Mouse (Mus musculus) skeletal muscle tissue, adult 2 months (tissue): ENCODE results near the gene Olfr986.
"Not testable (repeated sequence)": the region's sequence is repeated elsewhere in the genome, so short reads cannot be mapped to it uniquely, and the experiment has no call there.

Experiments used
- DNase-seq: peaks from one replicate; pipeline ENCODE4 v3.0.0-alpha.2; 2012; ENCODE audit warnings: low read depth, low spot score

Gene Olfr986

DNA sequence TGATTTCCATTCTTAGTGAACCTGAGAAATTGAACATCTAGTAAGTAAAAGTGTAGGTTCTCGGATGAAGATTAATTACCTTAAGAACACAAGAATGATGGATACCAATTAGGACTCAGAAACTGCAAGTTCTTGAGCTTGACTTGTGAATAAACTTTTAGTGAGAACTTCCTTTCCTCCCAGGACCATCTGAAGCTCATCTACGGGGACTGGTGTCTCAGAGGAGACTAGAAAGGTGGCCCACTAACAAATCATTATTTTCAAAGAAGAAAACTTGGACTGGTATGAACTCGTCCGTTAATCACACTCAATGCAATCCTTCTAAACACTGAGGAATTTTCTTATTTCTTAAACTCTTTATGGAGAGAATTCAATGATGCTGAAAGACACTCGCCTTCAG is at the start of gene Olfr986:
Gene Olfr986, plus strand, starts transcription at position 301 of the 400 bp plus-strand sequence.
- no peak for DNase-seq

DNA sequence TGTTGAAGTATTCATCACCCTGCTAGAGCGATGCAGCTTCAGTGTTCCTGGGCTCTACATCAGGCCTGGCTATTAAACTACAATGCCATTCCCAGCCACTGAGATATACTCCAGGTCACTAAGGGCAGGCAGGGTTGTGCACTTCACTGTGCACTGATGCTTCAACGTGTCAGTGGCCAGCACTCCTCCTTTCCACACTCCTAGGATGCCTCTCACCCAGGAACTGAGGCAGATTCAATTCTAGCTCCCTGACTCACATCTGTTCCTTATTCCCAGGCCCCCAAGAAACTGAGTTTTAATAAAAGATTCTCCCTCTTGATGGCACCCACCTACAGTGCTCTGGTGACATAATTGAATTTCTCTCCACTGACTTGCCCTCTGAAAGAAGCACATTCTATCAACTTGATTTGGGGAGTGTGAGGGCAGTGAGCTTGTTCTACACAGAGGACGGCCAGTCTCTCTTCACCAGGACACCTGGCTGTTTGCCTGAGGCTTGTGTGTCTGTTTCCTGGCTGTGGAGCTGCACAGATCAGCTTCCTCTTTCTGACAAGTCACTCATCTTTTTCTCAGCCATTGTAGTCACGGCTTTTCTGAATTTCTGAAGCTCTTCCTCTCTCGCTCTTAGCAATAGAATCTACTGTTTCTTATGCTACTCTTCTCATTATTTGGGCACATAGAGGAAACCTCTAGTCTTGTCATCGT is 43.6 kb upstream of the Olfr986 start:
- DNase-seq, result peak; percentile 2

DNA sequence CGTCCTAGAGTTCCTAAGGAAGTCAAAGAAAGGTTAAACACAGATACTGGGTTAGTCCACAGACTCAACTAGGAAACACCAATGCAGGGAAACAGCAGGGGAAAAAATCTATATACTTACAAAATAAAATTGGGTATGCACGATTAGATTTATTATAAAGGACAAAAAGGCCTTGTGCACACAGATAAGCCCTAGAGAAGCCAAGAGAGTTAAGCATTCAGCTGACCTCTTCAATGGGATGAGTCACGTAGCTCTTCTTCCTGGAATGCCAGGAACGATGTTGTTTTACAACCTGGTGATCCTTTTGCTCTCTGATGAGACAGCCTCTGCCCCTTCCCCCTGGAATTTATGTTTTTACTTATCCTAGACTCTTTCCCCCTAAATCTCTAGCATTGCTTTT is 41.2 kb upstream of the Olfr986 start:
- no peak for DNase-seq

DNA sequence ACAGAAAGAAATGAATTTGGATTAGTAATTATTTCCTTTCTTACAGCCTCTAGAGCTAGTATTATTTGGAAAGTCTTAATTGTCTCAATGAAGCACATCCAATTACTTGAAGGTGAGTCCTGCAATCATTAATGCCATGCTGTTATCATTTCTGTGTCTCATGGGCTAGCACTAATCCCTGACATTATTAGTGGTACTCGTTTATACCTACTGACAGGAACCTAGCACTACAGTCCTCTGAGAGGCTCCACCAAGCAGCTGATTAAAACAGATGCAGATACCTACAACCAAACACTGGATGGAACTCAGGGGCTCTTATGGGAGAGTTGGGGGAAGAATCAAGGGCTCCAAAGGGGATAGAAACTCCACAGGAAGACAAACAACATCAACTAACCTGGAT is 39.2 kb upstream of the Olfr986 start:
- DNase-seq, result no peak

DNA sequence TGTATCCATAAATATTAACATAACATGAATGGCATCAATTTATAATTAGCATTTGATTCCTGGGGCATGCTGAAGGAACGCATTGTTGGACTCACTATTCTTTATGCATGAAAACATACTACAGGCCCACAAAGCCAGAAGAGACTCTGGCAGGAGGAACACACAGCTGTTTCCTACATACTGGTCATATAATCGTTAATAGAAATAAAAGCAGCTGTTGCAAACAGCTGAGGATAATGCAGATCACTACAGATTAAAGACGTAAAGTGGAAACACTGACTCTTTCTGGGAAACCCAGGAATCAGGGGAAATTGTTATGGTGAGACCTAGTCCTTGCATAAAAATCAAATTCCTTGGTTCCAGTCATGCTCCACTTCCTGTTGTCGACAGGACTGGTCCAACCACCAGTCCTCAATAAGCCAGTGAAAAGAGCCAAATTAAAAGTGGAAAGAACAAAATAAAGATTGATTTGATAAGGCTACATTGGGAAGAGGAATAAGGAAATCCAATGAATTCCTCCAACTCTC is 25.5 kb upstream of the Olfr986 start:
- no peak for DNase-seq

DNA sequence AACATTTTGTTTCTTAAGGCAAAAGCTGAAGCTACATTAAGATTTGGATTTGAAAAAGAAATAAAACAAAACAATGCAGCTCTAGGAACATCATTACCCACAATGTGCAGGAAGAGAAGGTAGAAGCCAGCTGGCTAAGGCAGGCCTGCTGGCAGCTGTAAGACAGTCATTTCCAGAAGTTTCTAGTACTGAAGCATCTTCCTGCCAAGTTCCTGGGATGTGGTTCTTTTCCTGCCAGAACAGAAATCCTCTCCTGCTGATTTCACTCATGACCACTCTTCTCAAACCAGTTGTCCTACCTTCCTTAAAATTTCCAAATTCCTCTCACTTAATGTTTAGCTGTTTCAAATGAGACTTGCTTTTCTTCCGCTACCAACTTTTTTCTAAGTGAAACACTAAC is 14.3 kb upstream of the Olfr986 start:
- DNase-seq, result peak; percentile 29

DNA sequence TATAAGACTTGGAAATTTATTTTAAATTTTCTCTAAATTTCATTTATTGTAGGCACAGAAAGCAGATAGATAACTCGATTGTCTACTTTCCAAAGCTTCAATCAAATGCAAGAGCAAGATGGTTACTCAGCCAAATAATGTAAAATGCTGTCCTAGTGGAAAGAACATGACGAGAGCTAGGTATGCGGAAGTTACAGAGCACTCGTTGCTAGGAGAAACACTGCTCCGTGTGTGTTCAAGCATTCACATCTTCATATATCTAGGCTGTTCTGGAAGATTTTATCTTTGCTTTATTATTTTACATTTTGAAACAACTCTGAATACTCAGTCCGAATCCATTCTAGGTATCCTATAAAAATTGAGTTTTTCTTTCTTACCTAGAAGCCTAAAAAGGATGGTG is 3.7 kb upstream of the Olfr986 start:
- no peak for DNase-seq

DNA sequence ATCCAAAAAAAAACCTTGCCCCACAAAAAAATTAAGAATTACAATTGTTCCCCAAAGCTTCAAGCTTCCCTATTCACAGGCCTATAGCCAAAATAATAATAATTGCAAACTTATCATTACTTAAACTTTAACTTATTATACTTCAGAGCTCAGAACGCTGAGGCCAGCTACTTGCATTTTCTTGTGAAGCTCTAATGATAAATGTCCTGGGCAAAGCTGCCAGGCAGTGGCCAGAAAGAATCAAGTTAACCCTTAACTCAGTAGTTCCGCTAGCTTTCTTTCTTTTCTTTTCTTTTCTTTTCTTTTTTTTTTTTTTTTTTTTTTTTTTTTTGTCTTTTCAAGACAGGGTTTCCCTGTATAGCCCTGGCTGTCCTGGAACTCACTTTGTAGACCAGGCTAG is 4.4 kb downstream of the Olfr986 start:
- DNase-seq, result not testable (repeated sequence)

DNA sequence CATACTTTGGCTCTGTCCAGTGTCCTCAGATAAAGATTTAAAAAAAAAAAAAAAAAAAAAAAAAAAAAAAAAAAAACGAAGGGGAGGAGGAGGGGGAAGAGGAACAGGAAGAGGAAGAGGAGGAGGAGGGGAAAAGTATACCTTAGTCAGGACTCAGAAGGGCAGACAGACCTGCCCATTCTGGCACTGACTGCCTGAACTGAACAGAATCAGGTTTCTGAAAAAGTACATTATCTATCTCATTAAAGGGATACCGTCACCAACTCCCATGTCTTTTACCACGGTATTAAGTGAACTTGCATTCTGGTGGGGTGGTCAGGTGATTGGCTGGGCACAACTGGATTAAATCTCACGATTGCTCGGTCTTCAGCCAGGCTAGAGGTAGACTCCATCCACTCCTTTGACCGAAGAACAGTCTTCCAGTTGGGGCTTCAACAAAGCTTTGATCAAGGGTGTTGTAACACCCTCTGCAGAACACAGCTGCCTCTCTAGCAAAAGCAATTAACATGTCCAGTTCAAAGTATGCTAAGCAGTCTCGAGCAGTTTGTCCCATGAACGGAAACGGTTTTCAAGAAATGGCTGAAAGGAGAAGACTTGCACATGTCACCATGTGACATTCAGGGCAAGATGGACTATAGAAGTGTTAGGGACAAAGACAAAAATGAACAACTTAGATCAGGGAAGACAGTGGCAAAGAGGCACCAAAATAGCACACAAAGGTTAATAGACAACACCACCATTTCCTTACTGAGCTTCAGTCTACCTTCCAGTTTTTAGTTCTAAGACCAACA is 10.6 kb downstream of the Olfr986 start:
- DNase-seq, result no peak

DNA sequence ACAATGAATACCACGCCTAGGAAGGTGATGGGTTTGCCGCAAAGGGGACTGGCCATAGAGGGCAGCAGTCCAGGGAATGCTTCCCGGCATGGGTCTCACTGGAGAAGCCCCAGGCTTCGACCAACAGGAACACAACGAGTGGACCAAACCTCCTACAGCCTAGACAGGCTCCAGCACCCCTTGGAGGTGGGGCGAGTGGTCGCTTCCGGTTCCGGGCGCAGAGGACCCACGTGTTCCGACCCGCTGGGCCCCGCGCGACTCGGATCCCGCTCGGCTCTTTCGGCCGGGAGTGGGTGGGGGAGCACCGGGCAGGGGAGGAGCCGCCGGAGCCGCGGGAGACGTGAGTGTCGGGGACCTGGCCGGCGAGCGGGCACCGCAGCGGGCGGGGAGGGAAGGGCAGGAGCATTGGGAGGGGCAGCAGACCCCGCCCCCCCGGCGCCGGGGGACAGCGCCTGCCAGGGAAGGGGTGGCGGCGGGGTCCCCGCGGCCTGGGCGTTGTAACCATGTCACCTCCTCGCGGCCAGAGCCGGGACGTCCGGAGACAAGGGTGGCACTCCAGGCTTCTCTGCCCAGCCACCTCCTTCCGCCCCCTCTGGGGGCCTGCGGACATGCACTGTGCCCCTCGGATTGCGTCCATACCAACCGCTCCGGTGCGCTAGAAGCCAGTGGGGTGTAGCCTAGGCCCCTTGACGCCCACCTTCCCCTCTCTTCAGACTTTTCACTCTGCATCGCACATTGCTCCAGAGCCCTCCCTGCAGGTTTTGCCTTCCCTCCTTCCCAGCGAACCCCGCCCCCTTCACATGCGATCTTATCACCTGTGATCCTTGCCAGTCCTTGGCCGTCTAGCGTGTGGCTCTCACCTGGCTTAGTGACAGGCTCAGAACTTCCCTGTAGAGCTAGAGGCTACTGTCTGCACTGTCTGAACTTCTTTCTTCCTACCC is 11.6 kb downstream of the Olfr986 start, which contains the start of gene Zfp202:
Gene Zfp202, plus strand, starts transcription at position 219 of the 941 bp plus-strand sequence.
- DNase-seq, result peak; percentile 74

DNA sequence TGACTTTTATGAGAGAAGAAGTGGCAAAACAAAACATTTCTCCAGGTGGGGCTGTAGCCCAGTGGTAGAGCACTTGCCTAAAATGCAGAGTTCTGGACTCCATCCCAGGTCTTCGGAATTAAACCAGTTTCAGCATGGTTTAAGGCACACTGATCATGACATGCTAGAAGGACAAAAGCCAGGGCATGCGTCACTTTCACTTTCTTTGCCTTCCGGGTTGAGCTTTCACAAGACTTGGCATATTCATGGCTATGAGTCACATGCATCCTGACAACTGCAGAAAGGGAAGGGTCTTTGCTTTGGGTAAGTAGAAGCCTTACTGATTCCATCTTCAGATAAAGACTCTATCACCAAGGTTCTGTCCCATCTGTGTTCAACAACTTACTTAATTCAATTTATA is 15.3 kb downstream of the Olfr986 start:
- peak; percentile 35 for DNase-seq

DNA sequence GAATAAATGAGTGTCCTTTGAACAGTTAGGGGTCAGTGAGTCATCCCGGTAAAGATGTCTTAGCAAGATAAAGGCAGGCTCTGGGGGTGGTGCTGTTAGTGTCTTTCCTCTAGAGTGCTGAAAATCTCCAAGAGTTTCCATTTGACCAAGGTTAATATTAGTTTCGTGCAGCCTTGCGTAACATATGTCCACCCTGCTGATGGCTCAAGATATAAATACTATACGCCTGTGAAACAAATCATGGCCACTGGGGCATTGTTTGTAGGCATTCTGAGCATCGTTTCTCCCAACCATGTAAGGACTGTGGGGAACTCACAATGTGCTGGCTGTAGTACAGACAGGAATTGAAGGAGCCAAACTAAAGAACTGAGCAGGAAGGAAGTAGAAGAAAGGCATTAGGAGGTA is 25.8 kb downstream of the Olfr986 start:
- no peak for DNase-seq

DNA sequence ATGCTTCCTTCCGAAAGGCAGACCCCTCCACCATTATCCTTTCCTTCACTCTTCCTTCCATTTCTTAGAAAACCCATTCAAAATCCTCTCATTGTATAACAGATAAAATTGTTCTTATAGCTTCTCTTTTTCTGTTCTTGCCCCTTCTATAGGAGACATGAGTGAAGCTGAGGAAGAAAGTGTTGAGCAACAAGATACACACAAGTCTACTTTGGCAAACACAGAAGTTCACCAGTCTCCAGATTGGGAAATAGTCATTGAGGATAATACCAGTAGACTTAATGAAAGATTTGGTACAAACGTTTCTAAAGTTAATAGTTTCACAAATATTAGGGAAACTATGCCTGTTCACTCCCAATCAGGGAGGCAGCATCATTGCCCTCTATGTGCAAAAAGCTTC is 30.0 kb downstream of the Olfr986 start:
- no peak for DNase-seq

DNA sequence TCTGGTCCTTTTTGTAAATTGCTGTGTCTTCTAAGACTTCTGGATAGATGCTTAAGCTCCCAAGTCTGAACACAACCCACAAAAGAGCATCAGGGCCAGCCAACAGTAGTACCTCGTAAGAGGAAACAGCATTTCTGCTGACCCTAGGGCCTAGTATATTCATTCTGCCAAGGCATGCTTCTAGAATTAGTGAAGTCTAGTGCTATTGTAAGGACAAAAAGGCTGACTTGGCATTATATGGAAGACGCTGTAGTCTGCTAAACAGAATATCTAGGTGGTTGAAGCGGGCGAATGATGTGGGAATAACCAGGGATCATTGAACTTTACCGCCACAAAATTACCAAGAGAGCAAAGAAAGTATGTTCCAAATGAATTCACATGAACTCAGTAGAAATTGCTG is 33.3 kb downstream of the Olfr986 start:
- DNase-seq, result no peak

DNA sequence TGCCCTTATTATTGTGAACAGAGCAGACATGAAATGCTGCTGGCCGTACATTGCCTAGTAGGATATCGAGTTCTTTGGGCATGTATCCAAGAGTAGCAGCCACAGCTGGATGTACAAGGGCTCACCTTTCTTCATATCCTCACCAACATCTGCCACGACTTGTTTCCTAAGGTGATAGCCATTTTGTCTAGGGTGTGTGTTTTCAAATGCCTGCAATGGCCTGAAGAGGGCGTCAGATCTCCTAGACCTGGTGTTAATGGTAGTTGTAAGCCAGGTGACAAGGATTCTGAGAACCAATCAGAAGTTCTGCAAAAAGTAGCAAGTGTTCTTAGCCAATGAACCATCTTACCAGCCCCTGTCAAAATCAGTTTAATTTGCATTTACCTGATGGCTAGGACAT is 35.9 kb downstream of the Olfr986 start:
- no peak for DNase-seq

DNA sequence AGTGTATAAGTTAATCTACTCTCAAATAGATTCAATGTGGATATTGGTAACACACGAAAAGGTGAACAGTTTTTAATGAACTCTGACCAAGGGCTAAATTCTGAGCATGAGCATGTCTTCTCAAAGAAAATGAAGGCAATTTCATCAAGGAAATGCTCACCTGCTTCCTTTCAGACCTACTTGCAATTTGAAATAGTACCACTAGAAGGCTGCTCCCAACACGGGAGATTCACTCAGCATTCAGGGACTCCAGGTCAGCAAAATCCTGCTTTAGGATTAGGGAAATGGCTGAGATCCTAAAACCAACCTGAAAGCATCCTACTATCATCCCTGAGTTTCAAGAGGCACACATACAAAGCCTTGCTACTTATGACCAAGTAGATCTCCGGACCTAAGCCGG is 43.6 kb downstream of the Olfr986 start:
- DNase-seq, result no peak

DNA sequence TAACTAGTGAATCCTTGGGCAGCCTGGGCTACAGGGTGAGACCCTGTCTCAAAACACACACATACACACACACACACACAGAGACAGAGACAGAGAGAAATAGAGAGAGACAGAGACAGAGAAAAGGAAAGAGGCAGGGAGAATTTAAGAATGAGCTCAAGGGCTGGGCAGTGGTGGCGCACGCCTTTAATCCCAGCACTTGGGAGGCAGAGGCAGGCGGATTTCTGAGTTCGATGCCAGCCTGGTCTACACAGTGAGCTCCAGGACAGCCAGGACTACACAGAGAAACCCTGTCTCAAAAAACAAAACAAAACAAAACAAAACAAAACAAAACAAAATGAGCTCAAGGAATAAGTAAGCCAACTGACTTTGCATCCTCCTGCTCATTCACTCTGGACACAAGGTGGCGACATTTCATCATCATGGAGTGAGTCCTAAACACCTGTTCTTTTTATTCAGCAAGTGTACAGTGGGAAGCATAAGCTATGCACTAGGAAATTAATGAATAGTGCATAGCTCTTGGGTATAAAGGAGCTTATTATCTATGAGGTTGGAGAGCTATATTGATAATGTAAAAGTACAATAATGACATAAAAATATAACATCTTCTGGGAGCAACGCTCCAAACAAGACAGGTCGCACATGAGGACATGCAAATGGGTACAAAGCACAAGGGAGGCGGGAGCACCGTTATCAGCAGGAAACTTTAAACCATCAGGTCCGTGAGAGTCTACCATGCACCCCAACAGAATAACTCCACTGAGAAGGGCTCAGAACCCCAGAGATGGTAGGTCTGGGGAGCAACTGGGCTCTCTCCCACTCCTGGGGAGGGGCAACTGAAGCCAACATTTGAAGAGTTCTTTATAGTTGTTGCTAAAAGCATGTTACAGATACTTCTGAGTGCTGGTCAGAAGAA is 47.4 kb downstream of the Olfr986 start:
- peak; percentile 64 for DNase-seq

DNA sequence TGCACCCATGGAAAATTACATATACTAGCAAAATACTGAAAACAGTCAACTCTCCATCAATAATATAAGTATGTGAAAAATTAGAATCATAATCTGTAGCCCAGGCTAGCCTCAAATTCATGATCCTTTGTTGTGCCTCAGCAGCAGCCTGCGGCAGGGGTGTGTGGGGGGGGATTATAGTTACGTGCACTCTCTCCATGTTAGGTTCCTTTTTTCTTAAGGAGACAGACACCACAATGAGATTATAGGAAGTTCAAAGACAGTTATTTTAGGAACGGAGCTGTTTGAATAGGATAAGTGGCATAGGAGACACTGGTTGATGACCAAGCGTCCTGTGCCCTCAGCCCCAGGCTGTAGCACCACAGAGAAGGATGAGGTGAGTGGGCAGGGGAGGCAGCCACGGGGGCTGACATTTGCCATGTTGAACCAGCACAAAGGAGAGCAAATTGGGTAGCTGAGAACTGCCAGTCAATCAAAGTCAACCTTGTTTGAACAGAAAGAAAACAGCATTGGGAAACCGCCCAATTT is 48.1 kb downstream of the Olfr986 start:
- DNase-seq, result no peak

DNA sequence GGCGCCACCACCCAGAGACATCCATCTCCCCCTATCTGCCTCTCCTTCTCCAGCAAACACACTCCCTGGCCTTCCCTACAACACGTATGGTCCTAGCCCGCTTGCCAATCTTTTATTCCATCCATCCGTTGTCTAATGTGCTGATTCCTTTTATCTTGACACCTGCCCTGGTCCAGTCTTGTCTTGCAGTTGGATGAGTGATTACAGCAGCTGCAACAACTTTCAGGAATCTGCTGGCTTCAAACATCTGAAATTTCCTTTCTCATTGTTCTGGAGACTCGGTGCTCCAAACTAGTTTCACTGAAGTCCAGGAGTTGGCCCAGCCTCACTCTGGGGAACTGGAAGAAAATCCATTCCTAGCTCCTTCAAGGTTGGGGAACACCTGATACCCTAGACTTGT is 48.8 kb downstream of the Olfr986 start:
- DNase-seq, result no peak

DNA sequence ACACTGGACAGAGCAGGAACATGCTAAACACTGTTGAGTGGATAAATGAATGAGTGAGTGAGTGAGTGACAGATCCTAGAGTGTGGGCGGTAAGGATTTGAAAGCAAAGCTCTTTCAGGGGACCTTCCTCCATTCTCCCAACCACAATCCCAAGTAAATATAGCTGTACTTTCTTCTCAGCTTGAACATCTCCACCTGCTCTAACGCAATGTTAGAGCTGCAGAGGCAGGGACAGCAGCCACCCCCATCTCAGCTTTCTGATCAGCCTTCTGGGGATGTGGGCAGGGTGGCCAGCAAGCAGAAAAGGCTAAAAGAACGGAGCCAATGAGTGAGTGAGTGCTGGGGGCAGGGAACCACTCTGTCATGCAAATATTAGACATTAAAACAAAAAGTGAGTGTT is 50.3 kb downstream of the Olfr986 start:
- DNase-seq, result no peak
